Mouse (Mus musculus) embryonic facial prominence, embryonic 14.5 days (tissue): ENCODE data around the gene Rgs19. TPM values are rescaled to one million over a fixed set of nuclear protein-coding genes. Genes with fewer than 3 reads are reported as not detected.

Source experiments
- ATAC-seq: fragments of 200-750 bp; cut with Nextera tagmentation; 2 replicates; pipeline ENCODE4 v1.8.0; 2017; ENCODE audit warnings: low read depth, moderate number of reproducible peaks, moderate TSS enrichment
- DNase-seq: peaks from one replicate; pipeline ENCODE4 v3.0.0-alpha.2; 2015; ENCODE audit warnings: low spot score
- H3K27ac ChIP-seq: fragments of 300-500 bp; sonication (generic); replicated peaks from 2 replicates; pipeline ENCODE4 v1.5.1; 2014; ENCODE audit warnings: low read depth, mild to moderate bottlenecking, low read length, moderate library complexity
- H3K27me3 ChIP-seq: fragments of 300-500 bp; sonication (generic); replicated peaks from 2 replicates; pipeline ENCODE4 v1.6.1; 2014; ENCODE audit warnings: low read length; ENCODE audit not compliant: control insufficient read depth, insufficient read depth
- H3K36me3 ChIP-seq: fragments of 300-500 bp; sonication (generic); 2 replicates; pipeline ENCODE4 v1.6.1; 2014; ENCODE audit warnings: low read length, mixed read lengths; ENCODE audit not compliant: control insufficient read depth, insufficient read depth
- H3K4me1 ChIP-seq: fragments of 300-500 bp; sonication (generic); 2 replicates; pipeline ENCODE4 v1.6.1; 2014; ENCODE audit warnings: antibody characterized with exemption, low read length; ENCODE audit not compliant: control insufficient read depth, insufficient read depth
- H3K4me2 ChIP-seq: fragments of 300-500 bp; sonication (generic); 2 replicates; pipeline ENCODE4 v1.6.1; 2014; ENCODE audit warnings: low read depth, mild to moderate bottlenecking, low read length, moderate library complexity, mixed read lengths
- H3K4me3 ChIP-seq: fragments of 300-500 bp; sonication (generic); 2 replicates; pipeline ENCODE4 v1.5.1; 2014; ENCODE audit warnings: low read depth, mild to moderate bottlenecking, low read length
- H3K9ac ChIP-seq: fragments of 300-500 bp; sonication (generic); 2 replicates; pipeline ENCODE4 v1.6.1; 2014; ENCODE audit warnings: low read depth, mild to moderate bottlenecking, low read length, moderate library complexity, mixed read lengths
- H3K9me3 ChIP-seq: fragments of 300-500 bp; sonication (generic); 2 replicates; pipeline ENCODE4 v1.6.1; 2016; ENCODE audit warnings: low read length; ENCODE audit not compliant: control insufficient read depth
- WGBS: fragments of 180-500 bp; shearing (Covaris S2); extraction: QIAGEN DNeasy Blood & Tissue Kit; methylation state at CpG from one replicate; pipeline ENCODE4 v1.1.7; 2014; 5-methylcytosine and 5-hydroxymethylcytosine counted together
- polyA plus RNA-seq: library from polyadenylated mRNA; unstranded; fragments of >200 nt; fragmentation: Nextera tagmentation; extraction: Ambion mirVana; gene quantifications from 2 replicates; pipeline ENCODE4 v1.2.1, GENCODE M21; 2014

The Rgs19 gene
- polyA plus RNA-seq, 1 experiment from 2014 or later: 82.2 TPM

DNA sequence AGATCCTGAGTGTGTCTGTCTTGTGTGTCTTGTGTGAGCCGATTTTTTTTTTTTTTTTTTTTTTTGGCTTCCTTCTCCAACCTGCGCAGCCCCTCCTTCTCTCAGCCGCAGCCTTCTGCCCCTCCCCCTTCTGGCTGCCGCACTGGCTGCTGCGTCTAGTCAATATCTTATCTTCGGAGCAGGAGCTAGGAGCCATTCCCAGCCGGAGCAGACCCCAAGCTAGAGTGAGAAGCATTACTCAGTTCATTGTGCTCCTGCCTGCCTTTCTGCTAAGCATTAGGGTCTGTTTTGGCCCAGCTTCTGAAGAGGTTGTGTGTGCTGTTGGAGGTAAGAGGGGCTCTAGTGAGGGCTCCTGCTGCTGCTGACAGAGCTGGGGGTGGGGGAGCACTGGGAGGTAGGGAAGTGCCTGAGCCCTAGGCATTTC, 21.1 kb upstream of the Rgs19 start, which contains the start of gene Oprl1:
Oprl1 (plus strand) TSS at position 114 of the 424 bp plus-strand sequence.
- peaks cover 5% of the 10 kb centered on the region; the same call in 1 of the 2 replicates for H3K4me1 ChIP-seq
- peak; percentile 57; the same call in 1 of the 2 replicates for ATAC-seq
- no peak within 1 kb of the TSS for H3K27ac ChIP-seq
- H3K36me3 ChIP-seq: no peaks in the 10 kb centered on the region
- DNase-seq: peak; percentile 50
- WGBS: 0% methylated on average over 7 of the region's 7 CpGs
- H3K4me3 ChIP-seq: peak within 1 kb of the TSS; percentile 17; the same call in 1 of the 2 replicates
- peak within 1 kb of the TSS; percentile 37 for H3K4me2 ChIP-seq
- H3K9ac ChIP-seq: peak within 1 kb of the TSS; percentile 54
- H3K9me3 ChIP-seq: no peaks in the 10 kb centered on the region
- H3K27me3 ChIP-seq: no peaks in the 10 kb centered on the region

DNA sequence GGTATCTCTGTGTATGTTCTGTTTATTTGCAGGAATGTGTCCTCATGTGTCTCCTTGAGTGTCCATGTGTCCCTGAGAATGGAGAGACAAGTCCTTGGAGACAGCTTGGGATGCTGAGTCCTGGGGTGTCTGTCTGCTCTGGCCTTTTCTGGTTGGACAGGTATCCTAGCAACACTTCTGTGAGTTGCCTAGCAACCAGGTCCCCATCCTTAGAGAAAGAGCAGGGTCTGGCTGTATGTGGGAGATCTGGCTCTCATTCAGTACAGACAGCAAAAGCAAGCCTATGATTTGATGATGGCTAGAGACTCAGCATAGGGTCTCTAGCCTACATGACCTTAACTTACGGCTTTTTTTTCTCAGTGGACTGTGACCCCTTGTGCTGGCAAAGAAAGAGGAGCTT, 20.0 kb upstream of the Rgs19 start:
- Histone ChIP-seq H3K4me2 (no peak overlapping the region), H3K4me1 (peaks cover 5% of the 10 kb centered on the region; the same call in 1 of the 2 replicates), H3K36me3 (no peaks in the 10 kb centered on the region), H3K4me3 (no peak overlapping the region), H3K9me3 (no peaks in the 10 kb centered on the region), H3K27me3 (no peaks in the 10 kb centered on the region), H3K27ac (no peak overlapping the region), H3K9ac (no peak overlapping the region)
- DNase-seq (no peak), ATAC-seq (no peak)
- 81% methylated on average over 1 of the region's 1 CpGs for WGBS

GRCm38 (mm10) chr2:181706668-181707067, 12.9 kb upstream of the Rgs19 start:
- Histone ChIP-seq H3K27ac (no peak overlapping the region), H3K4me1 (no peaks in the 10 kb centered on the region), H3K36me3 (no peaks in the 10 kb centered on the region), H3K4me3 (no peak overlapping the region), H3K27me3 (no peaks in the 10 kb centered on the region), H3K4me2 (no peak overlapping the region), H3K9me3 (no peaks in the 10 kb centered on the region), H3K9ac (no peak overlapping the region)
- DNase-seq: no peak
- ATAC-seq: no peak
- 44% methylated on average over 4 of the region's 4 CpGs for WGBS

DNA sequence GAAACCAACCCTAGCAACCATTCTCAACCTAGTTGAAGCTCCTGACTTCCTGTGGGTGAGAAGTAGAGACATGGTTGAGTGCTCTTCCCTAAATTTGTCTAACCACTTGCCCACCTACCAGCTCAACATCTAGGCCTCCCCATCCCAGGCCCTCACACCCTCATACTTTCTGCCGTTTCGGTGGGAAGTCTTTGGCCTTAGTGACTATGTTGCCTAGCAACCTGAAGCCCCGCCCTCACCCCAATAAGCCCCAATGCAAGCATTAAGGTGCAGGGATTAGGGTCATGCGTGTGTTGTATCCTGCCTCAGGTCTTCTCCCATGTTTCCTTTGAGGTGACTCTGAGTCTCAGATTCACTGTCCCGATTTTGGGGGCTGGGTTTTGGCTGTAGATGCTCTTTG, 4.5 kb upstream of the Rgs19 start, which contains the start of gene Lkaaear1:
Lkaaear1 (minus strand) TSS at position 202 of the 400 bp plus-strand sequence.
- Histone ChIP-seq H3K4me3 (no peak within 1 kb of the TSS), H3K36me3 (no peaks in the 10 kb centered on the region), H3K4me1 (no peaks in the 10 kb centered on the region), H3K9ac (no peak within 1 kb of the TSS), H3K4me2 (no peak within 1 kb of the TSS), H3K27me3 (no peaks in the 10 kb centered on the region), H3K27ac (no peak within 1 kb of the TSS), H3K9me3 (no peaks in the 10 kb centered on the region)
- no peak for DNase-seq
- no peak for ATAC-seq
- 52% methylated on average over 5 of the region's 5 CpGs for WGBS

GRCm38 (mm10) chr2:181696801-181697420, 3.1 kb upstream of the Rgs19 start:
- Histone ChIP-seq H3K9ac (no peak overlapping the region), H3K4me1 (peaks cover 9% of the 10 kb centered on the region; the same call in 1 of the 2 replicates), H3K36me3 (no peaks in the 10 kb centered on the region), H3K27ac (no peak overlapping the region), H3K27me3 (no peaks in the 10 kb centered on the region), H3K4me3 (no peak overlapping the region), H3K4me2 (no peak overlapping the region), H3K9me3 (no peaks in the 10 kb centered on the region)
- DNase-seq (no peak), ATAC-seq (no peak)
- 71% methylated on average over 33 of the region's 33 CpGs for WGBS

- Histone ChIP-seq H3K36me3 (no peaks in the 10 kb centered on the region), H3K27me3 (no peaks in the 10 kb centered on the region), H3K9me3 (no peaks in the 10 kb centered on the region), H3K9ac (no peak overlapping the region), H3K4me1 (peaks cover 9% of the 10 kb centered on the region; the same call in 1 of the 2 replicates), H3K4me2 (no peak overlapping the region), H3K27ac (no peak overlapping the region), H3K4me3 (no peak overlapping the region)
- DNase-seq (no peak), ATAC-seq (no peak)
- WGBS: 59% methylated on average over 1 of the region's 1 CpGs
Measured at GRCm38 (mm10) chr2:181695776-181696175, 2.0 kb upstream of the Rgs19 start.

GRCm38 (mm10) chr2:181694581-181694980, 804 bp upstream of the Rgs19 start:
- WGBS: 86% methylated on average over 3 of the region's 3 CpGs
- H3K9me3 ChIP-seq: no peaks in the 10 kb centered on the region
- ATAC-seq (no peak), DNase-seq (no peak)
- no peak overlapping the region; the same call in 1 of the 2 replicates for H3K4me3 ChIP-seq
- peaks cover 9% of the 10 kb centered on the region; the same call in 1 of the 2 replicates for H3K4me1 ChIP-seq
- peak overlapping the region; percentile 61; the same call in 1 of the 2 replicates for H3K27ac ChIP-seq
- H3K4me2 ChIP-seq: peak overlapping the region; percentile 93
- H3K9ac ChIP-seq: peak overlapping the region; percentile 83
- no peaks in the 10 kb centered on the region for H3K27me3 ChIP-seq
- peaks cover 12% of the 10 kb centered on the region for H3K36me3 ChIP-seq

- no peaks in the 10 kb centered on the region for H3K9me3 ChIP-seq
- DNase-seq (no peak), ATAC-seq (no peak)
- peak overlapping the region; percentile 83; the same call in 1 of the 2 replicates for H3K9ac ChIP-seq
- no peaks in the 10 kb centered on the region for H3K27me3 ChIP-seq
- 87% methylated on average over 3 of the region's 3 CpGs for WGBS
- H3K4me1 ChIP-seq: peaks cover 9% of the 10 kb centered on the region; the same call in 1 of the 2 replicates
- peak overlapping the region; percentile 93 for H3K4me2 ChIP-seq
- H3K4me3 ChIP-seq: peak overlapping the region; percentile 79; the same call in 1 of the 2 replicates
- no peak overlapping the region for H3K27ac ChIP-seq
- H3K36me3 ChIP-seq: peaks cover 35% of the 10 kb centered on the region
Measured at GRCm38 (mm10) chr2:181692304-181692703, 1.5 kb downstream of the Rgs19 start.

GRCm38 (mm10) chr2:181691571-181691970, 2.2 kb downstream of the Rgs19 start:
- 89% methylated on average over 4 of the region's 4 CpGs for WGBS
- no peak overlapping the region for H3K27ac ChIP-seq
- DNase-seq: no peak
- peaks cover 9% of the 10 kb centered on the region; the same call in 1 of the 2 replicates for H3K4me1 ChIP-seq
- H3K4me2 ChIP-seq: no peak overlapping the region
- H3K36me3 ChIP-seq: peaks cover 42% of the 10 kb centered on the region
- no peaks in the 10 kb centered on the region for H3K9me3 ChIP-seq
- ATAC-seq: no peak
- H3K4me3 ChIP-seq: no peak overlapping the region
- H3K27me3 ChIP-seq: no peaks in the 10 kb centered on the region
- H3K9ac ChIP-seq: no peak overlapping the region
